Mouse (Mus musculus) lung, postnatal 0 days (tissue): ENCODE results near the gene Usp47.

Source experiments
- CTCF ChIP-seq: IDR thresholded peaks from 2 replicates; pipeline ENCODE4 v1.5.1; 2016; ENCODE audit warnings: antibody characterized with exemption, mild to moderate bottlenecking
- EP300 ChIP-seq: IDR thresholded peaks from 2 replicates; pipeline ENCODE4 v1.6.1; 2016; ENCODE audit warnings: antibody characterized with exemption, mild to moderate bottlenecking, control low read depth

DNA sequence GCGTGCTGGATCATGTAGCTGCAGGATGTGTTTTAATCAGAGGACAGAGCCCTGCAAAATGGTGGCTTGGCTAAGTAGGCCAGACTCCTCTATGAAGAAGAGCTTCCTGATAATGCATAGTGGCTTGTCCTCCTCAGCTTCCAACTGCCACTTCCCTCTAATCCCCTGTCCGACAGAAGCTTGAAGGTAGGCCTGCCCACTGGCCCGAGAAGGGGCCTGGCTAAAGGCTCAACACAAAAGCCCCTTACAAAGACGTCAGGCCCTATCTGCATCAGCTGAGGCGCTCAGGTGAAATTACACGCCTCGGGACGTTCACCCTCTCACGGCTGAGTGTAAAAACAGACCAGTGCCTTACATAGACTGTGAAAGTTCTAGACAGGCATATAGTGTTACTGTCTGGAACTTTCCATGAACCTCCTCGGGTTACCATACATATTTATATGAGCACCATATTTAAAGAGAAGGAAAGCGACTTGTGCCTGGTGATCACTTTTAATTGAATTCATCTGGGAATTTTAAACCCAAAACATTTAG lies 121.4 kb downstream of the Usp47 start:
- TF ChIP-seq CTCF = no peak
- TF ChIP-seq EP300 = no peak
